Mouse (Mus musculus): ENCODE measurements around the gene G430095P16Rik.

DNA sequence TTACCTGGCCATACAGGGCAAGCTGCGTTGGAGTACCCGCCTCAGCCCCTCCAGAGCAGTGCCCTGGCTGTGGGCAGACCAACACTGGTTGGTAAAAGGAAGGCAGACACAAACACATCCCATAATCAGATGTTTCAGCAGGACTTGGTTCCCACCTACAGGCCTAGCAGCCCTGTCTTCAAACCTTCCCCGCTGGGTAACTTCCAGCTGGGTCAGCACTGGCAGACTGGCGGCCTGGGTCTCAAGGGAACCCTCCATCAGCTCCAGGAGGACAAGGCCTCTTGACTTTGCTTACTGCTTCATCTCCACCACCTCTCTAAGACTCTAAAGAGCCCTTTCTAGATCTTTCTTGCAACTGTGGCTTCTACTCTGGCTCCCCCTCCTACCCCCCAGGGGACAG lies 13.7 kb downstream of the G430095P16Rik start:
- no peak for TF ChIP-seq GATA1 (IDR thresholded peaks at IDR 0.05; ENCODE audit: borderline replicate concordance, low read length)
- no peak for TF ChIP-seq FLI1 (IDR thresholded peaks at IDR 0.05; ENCODE audit: low read length)
